Mouse (Mus musculus) forebrain, embryonic 13.5 days (tissue): Measurements from ENCODE around the gene Gbx1. TPM values are rescaled to one million over a fixed set of nuclear protein-coding genes. Genes with fewer than 3 reads are reported as not detected.

Experiments
- ATAC-seq: fragments of 200-750 bp; cut with Nextera tagmentation; 2 replicates; pipeline ENCODE4 v1.8.0; 2017
- H3K27ac ChIP-seq: fragments of 300-500 bp; sonication (generic); 2 replicates; pipeline ENCODE4 v1.5.1; 2015; ENCODE audit warnings: inconsistent platforms, mild to moderate bottlenecking, moderate library complexity
- H3K27me3 ChIP-seq: fragments of 300-500 bp; sonication (generic); 2 replicates; pipeline ENCODE4 v1.6.1; 2015; ENCODE audit warnings: mild to moderate bottlenecking, inconsistent platforms
- H3K36me3 ChIP-seq: fragments of 300-500 bp; sonication (generic); 2 replicates; pipeline ENCODE4 v1.6.1; 2015; ENCODE audit warnings: mild to moderate bottlenecking, inconsistent platforms; ENCODE audit not compliant: poor library complexity, severe bottlenecking
- H3K4me1 ChIP-seq: fragments of 300-500 bp; sonication (generic); 2 replicates; pipeline ENCODE4 v1.6.1; 2015; ENCODE audit warnings: inconsistent platforms
- H3K4me2 ChIP-seq: fragments of 300-500 bp; sonication (generic); 2 replicates; pipeline ENCODE4 v1.6.1; 2015; ENCODE audit warnings: inconsistent platforms, mild to moderate bottlenecking, moderate library complexity
- H3K4me3 ChIP-seq: fragments of 300-500 bp; sonication (generic); 2 replicates; pipeline ENCODE4 v1.5.1; 2015; ENCODE audit warnings: mild to moderate bottlenecking, inconsistent platforms
- H3K9ac ChIP-seq: fragments of 300-500 bp; sonication (generic); 2 replicates; pipeline ENCODE4 v1.6.1; 2015; ENCODE audit warnings: mild to moderate bottlenecking, inconsistent platforms
- H3K9me3 ChIP-seq: fragments of 300-500 bp; sonication (generic); replicated peaks from 2 replicates; pipeline ENCODE4 v1.6.1; 2016; ENCODE audit warnings: inconsistent platforms
- WGBS: fragments of 180-500 bp; shearing (Covaris S2); methylation state at CpG from one replicate; pipeline ENCODE4 v1.1.7; 2015; 5-methylcytosine and 5-hydroxymethylcytosine counted together
- polyA plus RNA-seq: library from polyadenylated mRNA; unstranded; fragments of >200 nt; fragmentation: Nextera tagmentation; extraction: Ambion mirVana; gene quantifications from 2 replicates; pipeline ENCODE4 v1.2.1, GENCODE M21; 2015

Gene Gbx1
- polyA plus RNA-seq, 1 experiment from 2014 or later, result 0.90 TPM

- Histone ChIP-seq H3K27ac (no peak overlapping the region), H3K4me1 (peaks cover 23% of the 10 kb centered on the region), H3K9me3 (no peaks in the 10 kb centered on the region), H3K36me3 (no peaks in the 10 kb centered on the region), H3K4me2 (no peak overlapping the region), H3K4me3 (no peak overlapping the region), H3K27me3 (0 out of 2 replicates have a peak, but pooled peaks cover 3% of the 10 kb centered on the region), H3K9ac (no peak overlapping the region)
- no peak for ATAC-seq
- 81% methylated on average over 22 of the region's 22 CpGs for WGBS
These were observed 12.7 kb upstream of the Gbx1 start for GRCm38 (mm10) chr5:24539571-24540296.

DNA sequence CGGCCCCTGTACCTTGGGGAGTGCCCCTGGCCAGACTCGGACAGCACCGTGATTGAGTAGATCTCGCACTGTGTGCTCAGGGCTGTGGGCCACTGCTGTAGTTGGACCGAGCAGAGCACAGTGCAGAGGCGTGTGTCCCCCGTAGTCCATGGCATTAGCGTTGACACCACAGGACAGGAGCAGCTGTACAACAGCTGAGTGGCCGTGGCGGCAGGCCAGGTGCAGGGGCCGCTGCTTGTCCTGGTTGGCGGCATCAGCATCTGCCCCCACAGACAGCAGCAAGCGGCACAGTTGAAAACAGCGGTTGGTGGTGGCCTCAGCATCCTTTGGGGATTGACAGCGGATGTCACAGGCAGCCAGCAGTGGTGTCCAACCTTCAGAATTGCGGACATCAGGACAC, 10.6 kb upstream of the Gbx1 start:
- peaks cover 23% of the 10 kb centered on the region for H3K4me1 ChIP-seq
- no peak overlapping the region for H3K27ac ChIP-seq
- no peak overlapping the region for H3K4me2 ChIP-seq
- 0 out of 2 replicates have a peak, but pooled peaks cover 10% of the 10 kb centered on the region for H3K27me3 ChIP-seq
- no peak overlapping the region for H3K9ac ChIP-seq
- H3K4me3 ChIP-seq, result no peak overlapping the region
- no peaks in the 10 kb centered on the region for H3K9me3 ChIP-seq
- H3K36me3 ChIP-seq, result no peaks in the 10 kb centered on the region
- 70% methylated on average over 16 of the region's 16 CpGs for WGBS
- no peak for ATAC-seq

DNA sequence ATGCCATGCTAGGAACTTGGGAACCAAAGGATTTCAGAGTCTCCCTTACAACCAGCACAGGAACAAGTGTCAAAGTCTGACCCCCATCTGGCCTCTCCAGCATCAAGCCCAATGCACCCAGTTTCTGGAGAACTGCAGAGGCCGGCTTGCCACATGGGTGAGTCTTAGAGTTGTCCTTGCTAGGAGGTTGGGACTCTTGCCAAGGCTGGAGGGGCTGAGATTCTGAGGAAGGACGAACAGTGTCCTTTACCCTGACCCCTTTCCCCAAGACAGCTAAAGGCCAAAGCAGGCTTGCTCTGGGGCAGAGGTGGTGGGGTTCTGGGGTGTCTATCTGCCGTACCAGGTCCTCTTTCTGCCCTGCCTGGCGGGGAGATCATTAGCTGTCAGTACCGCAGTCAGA, 9.5 kb upstream of the Gbx1 start:
- H3K4me1 ChIP-seq, result peaks cover 23% of the 10 kb centered on the region
- no peak overlapping the region for H3K4me2 ChIP-seq
- 45% methylated on average over 5 of the region's 5 CpGs for WGBS
- H3K9ac ChIP-seq, result no peak overlapping the region
- H3K36me3 ChIP-seq, result no peaks in the 10 kb centered on the region
- H3K4me3 ChIP-seq, result no peak overlapping the region
- H3K27me3 ChIP-seq, result peaks cover 17% of the 10 kb centered on the region; the same call in 1 of the 2 replicates
- ATAC-seq, result no peak
- H3K9me3 ChIP-seq, result no peaks in the 10 kb centered on the region
- H3K27ac ChIP-seq, result no peak overlapping the region

- no peak overlapping the region for H3K9ac ChIP-seq
- no peak overlapping the region for H3K27ac ChIP-seq
- H3K4me3 ChIP-seq, result no peak overlapping the region
- H3K36me3 ChIP-seq, result no peaks in the 10 kb centered on the region
- H3K9me3 ChIP-seq, result no peaks in the 10 kb centered on the region
- no peak for ATAC-seq
- H3K4me1 ChIP-seq, result peaks cover 18% of the 10 kb centered on the region
- WGBS, result 74% methylated on average over 3 of the region's 3 CpGs
- H3K27me3 ChIP-seq, result peaks cover 22% of the 10 kb centered on the region; the same call in 1 of the 2 replicates
- no peak overlapping the region for H3K4me2 ChIP-seq
These were observed 8.7 kb upstream of the Gbx1 start for GRCm38 (mm10) chr5:24535731-24536130.

DNA sequence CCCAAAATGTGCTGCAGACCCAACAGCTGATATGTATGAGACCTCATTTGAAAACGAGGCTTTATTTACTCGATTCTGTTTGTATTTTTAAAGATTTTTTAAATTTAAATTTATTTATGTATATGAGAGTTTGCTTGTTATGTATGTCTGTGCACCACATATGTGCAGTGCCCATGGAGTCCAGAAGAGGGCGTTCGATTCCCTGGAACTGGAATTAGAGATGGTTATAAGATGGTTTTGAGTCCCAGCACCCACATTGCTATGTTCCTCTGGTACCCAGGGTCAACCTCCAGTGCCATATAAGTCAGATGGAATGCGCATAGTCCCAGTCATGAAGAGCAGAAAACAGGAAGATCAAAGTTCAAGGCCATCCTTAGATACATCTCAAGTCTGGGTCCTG, 7.3 kb upstream of the Gbx1 start:
- no peak overlapping the region for H3K27ac ChIP-seq
- H3K4me2 ChIP-seq, result no peak overlapping the region
- ATAC-seq, result no peak
- H3K36me3 ChIP-seq, result no peaks in the 10 kb centered on the region
- 48% methylated on average over 5 of the region's 5 CpGs for WGBS
- no peak overlapping the region for H3K9ac ChIP-seq
- no peak overlapping the region for H3K4me3 ChIP-seq
- H3K9me3 ChIP-seq, result no peaks in the 10 kb centered on the region
- peaks cover 27% of the 10 kb centered on the region for H3K27me3 ChIP-seq
- H3K4me1 ChIP-seq, result peaks cover 14% of the 10 kb centered on the region

- ATAC-seq, result no peak
These were observed 6.4 kb upstream of the Gbx1 start for GRCm38 (mm10) chr5:24533391-24533790.

DNA sequence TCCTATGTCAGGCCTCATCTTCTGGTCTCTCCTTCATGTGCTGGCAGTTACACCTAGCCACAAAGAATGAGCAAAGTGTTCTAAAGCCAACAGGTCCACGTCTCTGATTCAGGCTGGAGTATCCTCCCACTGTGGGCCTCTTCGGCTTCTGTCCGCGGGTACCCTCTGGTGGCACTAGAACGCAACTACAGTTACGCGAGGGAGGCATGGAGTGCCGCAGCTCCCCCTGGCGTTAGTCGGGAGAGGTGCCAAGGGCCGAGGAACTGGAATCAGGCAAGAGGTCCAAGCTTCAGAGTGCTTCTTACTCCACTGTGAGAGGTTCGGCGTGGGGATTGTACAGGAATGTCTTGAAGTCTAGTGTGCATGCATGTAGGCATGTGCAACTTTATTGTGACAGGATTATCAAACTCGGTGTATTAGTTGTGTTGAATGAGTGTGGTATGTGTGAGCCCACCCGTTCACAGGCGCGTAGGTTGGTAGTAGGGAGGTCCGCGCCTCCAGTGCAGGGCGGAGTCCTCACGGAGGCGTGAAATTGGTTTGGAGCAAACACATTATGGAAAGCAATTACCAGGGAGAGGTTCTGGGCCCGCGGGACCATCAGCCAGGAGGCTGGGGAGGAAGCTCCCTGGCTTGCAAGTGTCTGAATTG, 3.2 kb upstream of the Gbx1 start:
- ATAC-seq, result peak; percentile 79
- H3K9ac ChIP-seq, result no peak overlapping the region
- 25% methylated on average over 24 of the region's 24 CpGs for WGBS
- no peak overlapping the region for H3K4me2 ChIP-seq
- no peak overlapping the region for H3K27ac ChIP-seq
- H3K9me3 ChIP-seq, result no peaks in the 10 kb centered on the region
- no peak overlapping the region for H3K4me3 ChIP-seq
- no peaks in the 10 kb centered on the region for H3K36me3 ChIP-seq
- H3K4me1 ChIP-seq, result peaks cover 17% of the 10 kb centered on the region
- H3K27me3 ChIP-seq, result peaks cover 64% of the 10 kb centered on the region

More at GRCm38 (mm10) chr5:24533391-24533790, 6.4 kb upstream of the Gbx1 start:
- no peak overlapping the region for H3K4me2 ChIP-seq
- no peaks in the 10 kb centered on the region for H3K9me3 ChIP-seq
- WGBS, result 64% methylated on average over 11 of the region's 11 CpGs
- no peak overlapping the region for H3K4me3 ChIP-seq
- peaks cover 14% of the 10 kb centered on the region for H3K4me1 ChIP-seq
- peaks cover 36% of the 10 kb centered on the region for H3K27me3 ChIP-seq
- H3K36me3 ChIP-seq, result no peaks in the 10 kb centered on the region
- H3K27ac ChIP-seq, result no peak overlapping the region
- H3K9ac ChIP-seq, result no peak overlapping the region

GRCm38 (mm10) chr5:24527780-24528179, 778 bp upstream of the Gbx1 start:
- no peak overlapping the region for H3K27ac ChIP-seq
- peaks cover 81% of the 10 kb centered on the region for H3K27me3 ChIP-seq
- no peak for ATAC-seq
- H3K4me1 ChIP-seq, result peaks cover 17% of the 10 kb centered on the region
- 14% methylated on average over 6 of the region's 6 CpGs for WGBS
- no peaks in the 10 kb centered on the region for H3K9me3 ChIP-seq
- H3K4me3 ChIP-seq, result peak overlapping the region; percentile 6; the same call in 1 of the 2 replicates
- H3K9ac ChIP-seq, result no peak overlapping the region
- H3K36me3 ChIP-seq, result no peaks in the 10 kb centered on the region
- no peak overlapping the region for H3K4me2 ChIP-seq

- peaks cover 17% of the 10 kb centered on the region for H3K4me1 ChIP-seq
- WGBS, result under 1% methylated on average over 49 of the region's 109 CpGs
- peaks cover 86% of the 10 kb centered on the region for H3K27me3 ChIP-seq
- peak overlapping the region; percentile 66 for H3K9ac ChIP-seq
- ATAC-seq, result peak; percentile 44; the same call in 1 of the 2 replicates
- no peaks in the 10 kb centered on the region for H3K36me3 ChIP-seq
- H3K4me3 ChIP-seq, result peak overlapping the region; percentile 49
- H3K27ac ChIP-seq, result peak overlapping the region; percentile 10; the same call in 1 of the 2 replicates
- peak overlapping the region; percentile 86 for H3K4me2 ChIP-seq
- no peaks in the 10 kb centered on the region for H3K9me3 ChIP-seq
These were observed 663 bp downstream of the Gbx1 start for GRCm38 (mm10) chr5:24526190-24526888.

- WGBS, result 3% methylated on average over 34 of the region's 34 CpGs
- Histone ChIP-seq H3K27me3 (peaks cover 86% of the 10 kb centered on the region), H3K4me2 (peak overlapping the region; percentile 86), H3K9ac (peak overlapping the region; percentile 66), H3K9me3 (no peaks in the 10 kb centered on the region), H3K36me3 (no peaks in the 10 kb centered on the region), H3K4me3 (peak overlapping the region; percentile 49), H3K27ac (no peak overlapping the region), H3K4me1 (peaks cover 17% of the 10 kb centered on the region)
- ATAC-seq, result no peak
These were observed 1.4 kb downstream of the Gbx1 start for GRCm38 (mm10) chr5:24525360-24526189.

DNA sequence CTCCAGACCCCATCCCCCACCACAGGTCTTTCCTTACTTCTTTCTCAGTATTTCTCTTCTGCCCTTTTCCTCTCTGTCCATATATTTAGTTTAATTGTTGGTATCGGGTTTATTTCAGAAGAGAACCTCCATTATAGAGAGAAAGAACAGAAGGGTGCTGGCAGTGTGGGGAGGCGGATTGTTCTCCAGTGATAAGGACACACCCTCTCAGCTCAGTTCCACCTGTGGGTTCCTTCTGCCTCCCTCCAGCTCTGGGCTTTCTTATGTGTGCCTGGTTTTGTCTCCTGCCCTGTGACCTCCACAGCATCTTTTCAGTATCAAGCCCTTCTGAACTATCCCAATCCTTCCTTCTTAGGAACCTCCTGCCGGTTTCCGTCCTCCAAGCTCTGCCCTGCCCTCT, 2.5 kb downstream of the Gbx1 start:
- no peak for ATAC-seq
- Histone ChIP-seq H3K36me3 (no peaks in the 10 kb centered on the region), H3K4me3 (peak overlapping the region; percentile 13; the same call in 1 of the 2 replicates), H3K27ac (no peak overlapping the region), H3K4me1 (peaks cover 17% of the 10 kb centered on the region), H3K9me3 (no peaks in the 10 kb centered on the region), H3K4me2 (0 out of 2 replicates have a peak overlapping the region, but pooled peaks have one; percentile 10), H3K27me3 (peaks cover 92% of the 10 kb centered on the region), H3K9ac (no peak overlapping the region)
- WGBS, result 16% methylated on average over 4 of the region's 4 CpGs
